In the genomic region with DNA sequence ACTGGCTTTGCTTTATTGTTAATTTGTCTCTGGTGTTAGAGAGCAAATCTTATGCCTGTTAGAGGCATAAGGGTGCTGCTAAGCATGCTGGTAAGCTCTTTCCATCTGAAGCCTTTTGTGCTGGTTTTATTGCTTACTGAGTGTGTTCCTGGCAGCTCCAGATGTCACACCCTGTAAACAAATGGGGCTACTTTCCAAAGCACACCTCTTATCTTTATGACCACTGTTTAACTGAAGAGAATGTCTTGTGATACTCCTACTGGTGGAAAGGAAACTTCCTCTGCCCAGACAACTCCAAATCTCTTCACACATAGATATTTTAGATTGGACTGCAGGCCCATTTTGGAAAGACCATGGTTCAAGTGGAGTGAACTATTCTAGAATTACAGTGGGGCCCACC, we compare ENCODE assay signal across 24 mouse cellular contexts.
"Had no signal": no experiment of that assay in that cellular context is flagged by ENCODE, and none has a peak within 500 bp of the region (broad histone marks: within the 10 kb centered on the region; RNA-seq: fewer than 3 reads in every experiment).

No protein-coding gene starts in this region.

- H3K4me3 ChIP-seq: heart, embryonic 10.5 days; heart, embryonic 12.5 days; hindbrain, embryonic 10.5 days; hindbrain, embryonic 12.5 days; left cerebral cortex, adult 2 months; limb, embryonic 13.5 days; limb, embryonic 15.5 days; liver, embryonic 12.5 days had no signal

- H3K9me3 ChIP-seq: heart, embryonic 10.5 days; heart, embryonic 12.5 days; hindbrain, embryonic 10.5 days; hindbrain, embryonic 12.5 days; limb, embryonic 13.5 days; limb, embryonic 15.5 days; liver, embryonic 12.5 days had no signal

- H3K27me3 ChIP-seq: heart, embryonic 12.5 days; hindbrain, embryonic 12.5 days; limb, embryonic 13.5 days; limb, embryonic 15.5 days; liver, embryonic 12.5 days had no signal

- H3K4me1 ChIP-seq: hindbrain, embryonic 10.5 days; hindbrain, embryonic 12.5 days; limb, embryonic 13.5 days; limb, embryonic 15.5 days had no signal

- H3K36me3 ChIP-seq: heart, embryonic 10.5 days; heart, embryonic 12.5 days; hindbrain, embryonic 10.5 days; hindbrain, embryonic 12.5 days; limb, embryonic 13.5 days; limb, embryonic 15.5 days; liver, embryonic 12.5 days had no signal

- H3K9ac ChIP-seq: heart, embryonic 12.5 days; hindbrain, embryonic 12.5 days; hindbrain, embryonic 14.5 days; limb, embryonic 13.5 days; limb, embryonic 15.5 days; liver, embryonic 12.5 days; liver, embryonic 14.5 days had no signal

- ATAC-seq: hindbrain, embryonic 16.5 days; inflammation-experienced regulatory T-cells, adult 6 months; liver, embryonic 12.5 days had no signal

- H3K27ac ChIP-seq: heart, embryonic 10.5 days; hindbrain, embryonic 10.5 days; hindbrain, embryonic 12.5 days; hindbrain, embryonic 14.5 days; left cerebral cortex, adult 2 months; limb, embryonic 13.5 days; limb, embryonic 15.5 days; liver, embryonic 12.5 days; liver, embryonic 14.5 days had no signal

- DNase-seq: gastrocnemius, postnatal 10 days; gastrocnemius, postnatal 25 days; heart, adult 18-20 months; heart, postnatal 10 days; heart, postnatal 4 days; kidney, adult 11 months; kidney, adult 2 months; kidney, postnatal 10 days; kidney, postnatal 25 days; kidney, postnatal 4 days; layer of hippocampus, adult 9-11 months; layer of hippocampus, postnatal 36 days had no signal

- H3K4me2 ChIP-seq: heart, embryonic 12.5 days; hindbrain, embryonic 12.5 days; hindbrain, embryonic 14.5 days; limb, embryonic 13.5 days; limb, embryonic 15.5 days; liver, embryonic 12.5 days had no signal
